Mouse (Mus musculus) lung, adult 2 months (tissue): Measurements from ENCODE around the gene Sgta. TPM values are rescaled to one million over a fixed set of nuclear protein-coding genes. Genes with fewer than 3 reads are reported as not detected.
A peak's percentile ranks its signal among the peaks of the same experiment; 100 is the strongest.

Source experiments
- DNase-seq: peaks from one replicate; pipeline ENCODE4 v3.0.0; 2022
- H3K4me1 ChIP-seq: fragments of 200-500 bp; 2 replicates; pipeline ENCODE4 v1.6.1; 2011; ENCODE audit warnings: low read length; ENCODE audit not compliant: control insufficient read depth, insufficient read depth
- H3K4me3 ChIP-seq: fragments of 200-500 bp; replicated peaks from 2 replicates; pipeline ENCODE3; 2011; ENCODE audit warnings: low read depth, mild to moderate bottlenecking, control low read depth, low read length; ENCODE audit errors: extremely low read depth
- CTCF ChIP-seq: fragments of 200-500 bp; IDR thresholded peaks from 2 replicates; pipeline ENCODE4 v1.5.1; 2011; ENCODE audit warnings: mild to moderate bottlenecking, low read length, control low read depth; ENCODE audit not compliant: insufficient read depth
- POLR2A ChIP-seq: fragments of 200-500 bp; IDR thresholded peaks from 2 replicates; pipeline ENCODE4 v1.6.1; 2011; ENCODE audit warnings: low read depth, mild to moderate bottlenecking, control low read depth, low read length, borderline replicate concordance; ENCODE audit errors: extremely low read depth
- WGBS: fragments of 180-500 bp; shearing (Covaris S2); methylation state at CpG from one replicate; pipeline ENCODE4 v1.1.7; 2018; 5-methylcytosine and 5-hydroxymethylcytosine counted together
- polyA plus RNA-seq: library from polyadenylated mRNA; depleted of rRNA; stranded (reverse); fragments of >200 nt; gene quantifications from 2 replicates; pipeline ENCODE4 v1.2.3, GENCODE M21; 2012; rRNA removed

Sgta gene
- 182 and 183 TPM in 2 replicates for polyA plus RNA-seq

- WGBS: under 1% methylated on average over 48 of the region's 48 CpGs
- peaks cover 15% of the 10 kb centered on the region for H3K4me1 ChIP-seq
These were observed at the start of gene Sgta for GRCm38 (mm10) chr10:81059603-81060543. Sgta (minus strand) TSS chr10:81060181.

GRCm38 (mm10) chr10:81106113-81106721 lies 46.2 kb upstream of the Sgta start:
- Histone ChIP-seq H3K4me1 (peaks cover 11% of the 10 kb centered on the region), H3K4me3 (peak overlapping the region; percentile 87)
- TF ChIP-seq CTCF: no peak
- TF ChIP-seq POLR2A: no peak
- DNase-seq: peak; percentile 85
- WGBS: 2% methylated on average over 34 of the region's 35 CpGs

More at GRCm38 (mm10) chr10:81059603-81060543, at the start of gene Sgta:
- H3K4me3 ChIP-seq: peak within 1 kb of the TSS; percentile 95
- TF ChIP-seq CTCF (no peak), POLR2A (peak; percentile 76)
- peak; percentile 98 for DNase-seq

- Histone ChIP-seq H3K4me1 (peaks cover 11% of the 10 kb centered on the region), H3K4me3 (peak within 1 kb of the TSS; percentile 87)
- DNase-seq: peak; percentile 98
- TF ChIP-seq CTCF: no peak
- TF ChIP-seq POLR2A: peak; percentile 100
- WGBS: under 1% methylated on average over 56 of the region's 56 CpGs
These were observed 45.7 kb upstream of the Sgta start, which contains the start of gene Map2k2 for GRCm38 (mm10) chr10:81105565-81106112. Map2k2 (plus strand) TSS chr10:81105915.

- Histone ChIP-seq H3K4me1 (no peaks in the 10 kb centered on the region), H3K4me3 (no peak overlapping the region)
- WGBS: 67% methylated on average over 9 of the region's 9 CpGs
- no peak for TF ChIP-seq POLR2A
- no peak for TF ChIP-seq CTCF
- DNase-seq: no peak
These were observed 35.1 kb upstream of the Sgta start for GRCm38 (mm10) chr10:81094931-81095678.

GRCm38 (mm10) chr10:81092465-81093250 lies 32.7 kb upstream of the Sgta start:
- no peak for DNase-seq
- H3K4me3 ChIP-seq: no peak overlapping the region
- no peaks in the 10 kb centered on the region for H3K4me1 ChIP-seq
- WGBS: 47% methylated on average over 22 of the region's 22 CpGs
- TF ChIP-seq CTCF (no peak), POLR2A (no peak)

- DNase-seq: no peak
- Histone ChIP-seq H3K4me1 (no peaks in the 10 kb centered on the region), H3K4me3 (no peak overlapping the region)
- WGBS: 74% methylated on average over 7 of the region's 7 CpGs
- no peak for TF ChIP-seq POLR2A
- no peak for TF ChIP-seq CTCF
These were observed 30.6 kb upstream of the Sgta start for GRCm38 (mm10) chr10:81090621-81091020.

- H3K4me3 ChIP-seq: no peak overlapping the region
- H3K4me1 ChIP-seq: no peaks in the 10 kb centered on the region
- DNase-seq: no peak
- WGBS: 48% methylated on average over 2 of the region's 2 CpGs
- no peak for TF ChIP-seq CTCF
- no peak for TF ChIP-seq POLR2A
These were observed 29.2 kb upstream of the Sgta start for GRCm38 (mm10) chr10:81089216-81089615.

- Histone ChIP-seq H3K4me3 (no peak overlapping the region), H3K4me1 (no peaks in the 10 kb centered on the region)
- DNase-seq: no peak
- 43% methylated on average over 2 of the region's 2 CpGs for WGBS
- TF ChIP-seq CTCF (peak; percentile 51), POLR2A (no peak)
These were observed 27.0 kb upstream of the Sgta start for GRCm38 (mm10) chr10:81087021-81087420.
